Mouse (Mus musculus) stomach, postnatal 0 days (tissue): ENCODE measurements around the gene Lemd1. TPM values are rescaled to one million over a fixed set of nuclear protein-coding genes. Genes with fewer than 3 reads are reported as not detected.

Experiments
- ATAC-seq: fragments of 200-750 bp; cut with Nextera tagmentation; 2 replicates; pipeline ENCODE4 v1.8.0; 2017; ENCODE audit not compliant: low FRiP score, low TSS enrichment
- DNase-seq: peaks from one replicate; pipeline ENCODE4 v3.0.0-alpha.2; 2016; ENCODE audit warnings: low spot score
- H3K27ac ChIP-seq: fragments of 300-500 bp; sonication (generic); replicated peaks from 2 replicates; pipeline ENCODE4 v1.5.1; 2014; ENCODE audit warnings: mild to moderate bottlenecking, control low read depth
- H3K27me3 ChIP-seq: fragments of 300-500 bp; sonication (generic); 2 replicates; pipeline ENCODE4 v1.6.1; 2014; ENCODE audit warnings: low read length; ENCODE audit not compliant: control insufficient read depth, insufficient read depth
- H3K36me3 ChIP-seq: fragments of 300-500 bp; sonication (generic); 2 replicates; pipeline ENCODE4 v1.6.1; 2014; ENCODE audit warnings: low read length, mixed read lengths; ENCODE audit not compliant: control insufficient read depth, insufficient read depth
- H3K4me1 ChIP-seq: fragments of 300-500 bp; sonication (generic); replicated peaks from 2 replicates; pipeline ENCODE4 v1.6.1; 2014; ENCODE audit warnings: antibody characterized with exemption; ENCODE audit not compliant: control insufficient read depth, insufficient read depth
- H3K4me2 ChIP-seq: fragments of 300-500 bp; sonication (generic); replicated peaks from 2 replicates; pipeline ENCODE4 v1.6.1; 2014; ENCODE audit warnings: low read depth, mild to moderate bottlenecking, control low read depth, moderate library complexity
- H3K4me3 ChIP-seq: fragments of 300-500 bp; sonication (generic); 2 replicates; pipeline ENCODE4 v1.5.1; 2014; ENCODE audit warnings: low read depth, low read length, control low read depth
- H3K9ac ChIP-seq: fragments of 300-500 bp; sonication (generic); 2 replicates; pipeline ENCODE4 v1.6.1; 2014; ENCODE audit warnings: mild to moderate bottlenecking, low read length, control low read depth, mixed read lengths
- H3K9me3 ChIP-seq: fragments of 300-500 bp; sonication (generic); 2 replicates; pipeline ENCODE4 v1.6.1; 2016; ENCODE audit warnings: low read length; ENCODE audit not compliant: control insufficient read depth
- CTCF ChIP-seq: IDR thresholded peaks from 2 replicates; pipeline ENCODE4 v1.5.1; 2016; ENCODE audit warnings: antibody characterized with exemption, low read depth, mild to moderate bottlenecking, moderate library complexity
- EP300 ChIP-seq: optimal IDR thresholded peaks from 2 replicates; pipeline ENCODE3; 2016; ENCODE audit warnings: antibody characterized with exemption
- WGBS: fragments of 180-500 bp; shearing (Covaris S2); extraction: QIAGEN DNeasy Blood & Tissue Kit; methylation state at CpG from one replicate; pipeline ENCODE4 v1.1.7; 2014; 5-methylcytosine and 5-hydroxymethylcytosine counted together
- polyA plus RNA-seq: library from polyadenylated mRNA; unstranded; fragments of >200 nt; fragmentation: Nextera tagmentation; extraction: Ambion mirVana; gene quantifications from 2 replicates; pipeline ENCODE4 v1.2.1, GENCODE M21; 2015

Gene Lemd1
- polyA plus RNA-seq, 1 experiment from 2014 or later, result 0.30 TPM

DNA sequence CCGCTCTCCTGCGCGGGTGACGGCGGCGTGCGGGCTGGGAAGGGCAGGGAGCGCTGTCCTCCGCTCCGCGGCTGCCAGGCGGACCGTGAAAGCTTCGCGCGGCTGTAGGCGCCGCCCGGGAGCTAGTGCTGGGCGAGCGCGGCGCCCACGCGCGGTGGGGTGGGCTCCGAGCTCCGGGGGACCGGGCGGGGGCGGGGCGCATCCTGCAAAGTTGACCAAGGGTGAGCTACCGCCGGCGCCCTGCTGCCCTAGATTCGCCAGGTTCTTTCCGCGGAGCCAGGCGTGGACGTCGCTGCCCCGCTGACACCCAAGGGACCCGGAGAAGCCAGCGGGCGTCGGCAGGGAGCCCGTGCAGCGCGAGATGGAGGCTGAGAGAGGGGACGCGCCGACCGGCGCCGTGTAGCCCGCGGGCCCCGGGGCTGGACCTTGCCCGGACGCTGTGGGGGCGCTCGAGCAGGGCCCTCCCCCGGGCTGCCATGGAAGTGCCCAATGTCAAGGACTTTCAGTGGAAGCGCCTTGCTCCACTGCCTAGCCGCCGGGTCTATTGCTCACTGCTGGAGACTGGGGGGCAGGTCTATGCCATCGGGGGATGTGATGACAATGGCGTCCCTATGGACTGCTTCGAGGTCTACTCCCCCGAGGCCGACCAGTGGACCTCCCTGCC is 107.7 kb downstream of the Lemd1 start:
- Histone ChIP-seq H3K4me1 (0 out of 2 replicates have a peak, but pooled peaks cover 5% of the 10 kb centered on the region), H3K4me3 (peak overlapping the region; percentile 52), H3K4me2 (peak overlapping the region; percentile 95), H3K9ac (peak overlapping the region; percentile 56), H3K27ac (no peak overlapping the region), H3K27me3 (no peaks in the 10 kb centered on the region), H3K36me3 (no peaks in the 10 kb centered on the region), H3K9me3 (no peaks in the 10 kb centered on the region)
- ATAC-seq (peak; percentile 61), DNase-seq (peak; percentile 47)
- WGBS, result 2% methylated on average over 39 of the region's 71 CpGs
- no peak for TF ChIP-seq EP300
- TF ChIP-seq CTCF, result peak; percentile 9; the same call in 1 of the 2 replicates

DNA sequence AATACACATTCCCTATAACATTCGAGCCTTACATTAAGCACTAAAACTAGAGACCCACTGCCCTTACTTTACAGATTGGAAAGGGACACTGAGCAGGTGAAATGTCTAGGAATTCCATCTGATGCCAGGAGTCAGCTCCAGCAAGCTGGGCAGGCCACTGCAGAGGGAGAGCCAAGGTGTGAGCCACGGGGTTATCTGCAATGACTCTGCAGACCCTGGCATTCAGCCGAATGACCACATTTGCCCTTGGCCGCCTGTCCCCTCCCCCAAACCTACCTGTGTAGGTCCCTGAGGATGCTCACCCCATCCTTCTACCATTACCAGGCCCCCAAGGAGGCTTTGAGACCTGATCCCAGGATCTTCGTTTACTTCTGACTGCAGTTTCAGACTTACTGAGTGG is 108.5 kb downstream of the Lemd1 start:
- ATAC-seq (no peak), DNase-seq (no peak)
- H3K27me3 ChIP-seq, result no peaks in the 10 kb centered on the region
- no peak overlapping the region for H3K4me2 ChIP-seq
- no peak overlapping the region for H3K27ac ChIP-seq
- H3K4me1 ChIP-seq, result 0 out of 2 replicates have a peak, but pooled peaks cover 5% of the 10 kb centered on the region
- TF ChIP-seq CTCF (no peak), EP300 (no peak)
- no peaks in the 10 kb centered on the region for H3K9me3 ChIP-seq
- H3K36me3 ChIP-seq, result no peaks in the 10 kb centered on the region
- H3K9ac ChIP-seq, result no peak overlapping the region
- 71% methylated on average over 5 of the region's 5 CpGs for WGBS
- H3K4me3 ChIP-seq, result no peak overlapping the region

DNA sequence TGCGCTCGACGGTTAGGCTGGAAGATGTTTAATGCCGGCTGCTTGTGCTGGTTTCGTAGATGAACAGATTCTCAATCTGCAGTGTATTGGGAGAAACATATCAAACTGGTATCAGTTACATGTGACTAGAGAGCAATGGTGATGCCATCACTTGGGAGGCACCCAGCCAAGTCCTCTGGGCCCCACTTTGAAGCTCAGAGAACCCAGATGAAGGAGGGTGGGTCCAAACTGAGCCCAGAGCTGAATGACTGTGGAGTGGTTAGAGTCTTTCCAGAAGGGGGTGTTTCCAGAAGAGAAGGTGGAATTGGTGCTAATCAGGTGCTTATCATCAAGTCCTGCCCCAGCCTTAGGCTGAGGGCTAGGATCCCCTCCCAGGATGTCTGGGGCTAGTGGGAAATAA is 110.0 kb downstream of the Lemd1 start:
- no peaks in the 10 kb centered on the region for H3K36me3 ChIP-seq
- no peak overlapping the region for H3K4me3 ChIP-seq
- H3K9ac ChIP-seq, result no peak overlapping the region
- H3K27ac ChIP-seq, result no peak overlapping the region
- 88% methylated on average over 5 of the region's 5 CpGs for WGBS
- DNase-seq, result no peak
- H3K9me3 ChIP-seq, result no peaks in the 10 kb centered on the region
- ATAC-seq, result no peak
- no peaks in the 10 kb centered on the region for H3K27me3 ChIP-seq
- 0 out of 2 replicates have a peak, but pooled peaks cover 5% of the 10 kb centered on the region for H3K4me1 ChIP-seq
- H3K4me2 ChIP-seq, result no peak overlapping the region
- no peak for TF ChIP-seq EP300
- TF ChIP-seq CTCF, result no peak

DNA sequence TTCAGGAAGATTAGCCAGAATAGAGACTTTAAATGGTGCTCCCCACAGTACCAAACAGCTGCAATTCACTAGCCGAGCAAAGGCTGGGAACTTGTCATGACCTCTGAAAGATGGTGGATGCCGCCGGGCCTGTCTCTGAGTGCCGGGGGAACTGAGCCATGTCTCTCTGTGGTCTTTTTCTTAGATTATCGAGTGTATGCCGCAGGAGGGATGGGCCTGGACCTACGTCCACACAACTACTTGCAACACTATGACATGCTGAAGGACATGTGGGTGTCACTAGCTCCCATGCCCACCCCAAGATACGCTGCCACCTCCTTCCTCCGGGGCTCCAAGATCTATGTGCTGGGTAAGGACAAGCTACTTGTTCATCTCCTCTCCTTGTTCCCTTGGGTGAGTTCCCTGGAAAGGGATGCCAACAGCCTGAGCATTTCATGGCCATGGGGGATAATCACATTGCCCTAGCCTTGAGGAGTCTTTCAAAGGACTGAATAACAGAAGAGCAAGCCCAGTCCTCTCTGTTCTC is 111.2 kb downstream of the Lemd1 start:
- WGBS, result 86% methylated on average over 9 of the region's 9 CpGs
- Histone ChIP-seq H3K9me3 (no peaks in the 10 kb centered on the region), H3K27me3 (no peaks in the 10 kb centered on the region), H3K27ac (no peak overlapping the region), H3K4me3 (no peak overlapping the region), H3K4me1 (0 out of 2 replicates have a peak, but pooled peaks cover 5% of the 10 kb centered on the region), H3K9ac (no peak overlapping the region), H3K4me2 (no peak overlapping the region), H3K36me3 (no peaks in the 10 kb centered on the region)
- ATAC-seq (no peak), DNase-seq (no peak)
- TF ChIP-seq EP300, result no peak
- TF ChIP-seq CTCF, result no peak

DNA sequence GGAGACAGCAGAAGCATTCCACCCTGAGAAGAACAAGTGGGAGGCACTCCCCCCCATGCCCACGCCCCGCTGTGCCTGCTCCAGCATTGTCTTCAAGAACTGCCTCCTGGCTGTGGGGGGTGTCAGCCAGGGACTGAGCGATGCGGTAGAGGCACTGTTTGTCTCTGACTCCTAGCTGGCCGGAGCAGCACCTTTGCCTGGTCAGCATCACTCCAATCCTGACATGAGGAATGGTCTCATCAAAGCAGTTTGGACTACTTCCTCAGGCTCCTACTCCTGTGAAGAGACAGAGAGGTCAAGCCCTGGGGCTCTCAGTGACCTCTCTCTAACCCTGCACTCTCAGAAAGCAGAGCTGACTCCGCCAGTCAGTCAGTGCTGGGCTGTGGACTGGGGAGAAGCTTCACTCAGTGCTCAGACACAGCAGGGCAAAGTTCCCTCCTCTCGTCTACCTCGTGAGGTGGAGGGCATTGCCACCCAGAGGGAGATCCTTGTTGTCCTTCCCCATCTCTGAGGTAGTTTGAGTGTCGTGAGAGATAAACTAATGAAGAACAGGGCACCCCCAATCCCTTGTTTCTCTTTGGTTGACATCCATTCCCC is 113.5 kb downstream of the Lemd1 start:
- H3K27ac ChIP-seq, result no peak overlapping the region
- no peak overlapping the region for H3K9ac ChIP-seq
- WGBS, result 32% methylated on average over 9 of the region's 9 CpGs
- H3K4me2 ChIP-seq, result no peak overlapping the region
- TF ChIP-seq EP300, result no peak
- no peaks in the 10 kb centered on the region for H3K27me3 ChIP-seq
- no peak for DNase-seq
- ATAC-seq, result no peak
- H3K4me1 ChIP-seq, result no peaks in the 10 kb centered on the region
- H3K9me3 ChIP-seq, result no peaks in the 10 kb centered on the region
- H3K36me3 ChIP-seq, result no peaks in the 10 kb centered on the region
- no peak overlapping the region for H3K4me3 ChIP-seq

DNA sequence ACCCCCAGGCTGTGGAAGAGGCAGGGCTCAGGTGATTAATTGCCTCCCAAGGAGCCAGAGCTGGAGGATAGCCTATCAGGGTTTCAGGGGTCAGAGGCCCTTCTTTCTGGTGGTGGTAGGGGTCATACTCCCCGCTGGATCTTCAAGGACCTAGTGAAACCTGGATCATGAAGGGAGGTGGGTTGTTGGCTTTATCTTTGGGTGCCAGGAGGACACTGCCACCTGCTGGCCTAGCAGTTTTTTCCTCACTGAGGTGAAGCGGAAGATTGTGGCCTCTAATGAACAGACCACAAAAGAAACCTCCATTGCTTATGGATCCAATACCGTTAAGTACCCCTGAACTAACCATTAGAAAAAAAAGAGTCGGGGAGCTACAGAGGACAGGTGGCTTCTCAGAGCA is 114.9 kb downstream of the Lemd1 start:
- DNase-seq (peak; percentile 46), ATAC-seq (0 out of 2 replicates have a peak, but pooled peaks have one; percentile 25)
- TF ChIP-seq CTCF (peak; percentile 78), EP300 (no peak)
- Histone ChIP-seq H3K4me1 (no peaks in the 10 kb centered on the region), H3K9me3 (no peaks in the 10 kb centered on the region), H3K36me3 (no peaks in the 10 kb centered on the region), H3K27ac (no peak overlapping the region), H3K4me2 (no peak overlapping the region), H3K27me3 (no peaks in the 10 kb centered on the region), H3K9ac (no peak overlapping the region), H3K4me3 (no peak overlapping the region)
- 38% methylated on average over 4 of the region's 4 CpGs for whole genome bisulfite sequencing
